Mouse (Mus musculus) forebrain, embryonic 11.5 days (tissue): ENCODE data around the gene Pim1. TPM values are rescaled to one million over a fixed set of nuclear protein-coding genes. Genes with fewer than 3 reads are reported as not detected.

Experiments
- ATAC-seq: fragments of 200-750 bp; cut with Nextera tagmentation; replicated peaks from 2 replicates; pipeline ENCODE4 v1.8.0; 2017; ENCODE audit warnings: moderate TSS enrichment; ENCODE audit not compliant: low FRiP score
- DNase-seq: peaks from one replicate; pipeline ENCODE4 v3.0.0-alpha.2; 2017; ENCODE audit warnings: low spot score
- H3K27ac ChIP-seq: fragments of 300-500 bp; sonication (generic); 2 replicates; pipeline ENCODE4 v1.5.1; 2014; ENCODE audit warnings: low read depth, low read length
- H3K27me3 ChIP-seq: fragments of 300-500 bp; sonication (generic); 2 replicates; pipeline ENCODE4 v1.6.1; 2014; ENCODE audit warnings: mild to moderate bottlenecking, low read length, mixed read lengths; ENCODE audit not compliant: control insufficient read depth, insufficient read depth
- H3K36me3 ChIP-seq: fragments of 300-500 bp; sonication (generic); 2 replicates; pipeline ENCODE4 v1.6.1; 2014; ENCODE audit warnings: mild to moderate bottlenecking, low read length, moderate library complexity, mixed read lengths; ENCODE audit not compliant: control insufficient read depth, insufficient read depth
- H3K4me1 ChIP-seq: fragments of 300-500 bp; sonication (generic); replicated peaks from 2 replicates; pipeline ENCODE4 v1.6.1; 2014; ENCODE audit warnings: low read length, mixed read lengths; ENCODE audit not compliant: control insufficient read depth, insufficient read depth
- H3K4me2 ChIP-seq: fragments of 300-500 bp; sonication (generic); 2 replicates; pipeline ENCODE4 v1.6.1; 2014; ENCODE audit warnings: low read depth, mild to moderate bottlenecking, low read length, moderate library complexity, mixed read lengths; ENCODE audit not compliant: severe bottlenecking
- H3K4me3 ChIP-seq: fragments of 300-500 bp; sonication (generic); 2 replicates; pipeline ENCODE4 v1.5.1; 2014; ENCODE audit warnings: low read depth, low read length
- H3K9ac ChIP-seq: fragments of 300-500 bp; sonication (generic); 2 replicates; pipeline ENCODE4 v1.6.1; 2014; ENCODE audit warnings: low read length
- H3K9me3 ChIP-seq: fragments of 300-500 bp; sonication (generic); 2 replicates; pipeline ENCODE4 v1.6.1; 2016; ENCODE audit warnings: low read length, mixed read lengths; ENCODE audit not compliant: control insufficient read depth
- WGBS: fragments of 180-500 bp; shearing (Covaris S2); extraction: QIAGEN DNeasy Blood & Tissue Kit; methylation state at CpG from one replicate; pipeline ENCODE4 v1.1.7; 2014; 5-methylcytosine and 5-hydroxymethylcytosine counted together
- polyA plus RNA-seq: library from polyadenylated mRNA; unstranded; fragments of >200 nt; fragmentation: Nextera tagmentation; extraction: Ambion mirVana; gene quantifications from 2 replicates; pipeline ENCODE4 v1.2.1, GENCODE M21; 2014

The Pim1 gene
- polyA plus RNA-seq, 1 experiment from 2014 or later: 21.1 TPM

DNA sequence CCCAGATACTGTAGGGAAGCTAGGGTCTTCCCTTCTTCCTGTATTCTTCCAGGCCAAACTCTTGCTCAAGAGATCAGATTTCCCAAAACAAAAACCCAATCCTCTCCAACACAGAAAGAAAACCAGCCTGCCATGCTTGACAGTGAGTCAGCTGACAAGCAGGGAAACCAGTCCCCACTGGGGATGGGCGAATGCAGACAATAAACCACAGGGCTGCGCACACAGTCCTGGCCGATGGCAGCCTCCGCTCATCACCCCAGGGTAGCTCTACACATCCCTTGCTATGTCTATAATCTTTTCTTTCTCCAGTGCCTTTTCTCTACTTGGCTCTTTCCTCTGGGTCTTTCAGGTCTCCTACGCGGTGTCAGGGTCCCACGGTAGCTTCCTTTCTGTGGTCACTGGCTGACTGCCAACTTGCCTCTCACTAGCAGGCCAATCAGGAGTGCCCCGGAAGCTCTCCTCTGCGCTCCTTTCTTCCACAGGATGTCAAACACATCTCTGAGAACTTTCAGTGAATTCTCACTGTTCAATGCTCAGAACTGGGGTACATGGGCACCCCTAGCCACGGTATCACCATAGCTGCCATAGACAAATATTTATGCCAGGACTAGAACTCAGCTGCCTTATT, 41.3 kb downstream of the Pim1 start:
- no peaks in the 10 kb centered on the region for H3K9me3 ChIP-seq
- no peak overlapping the region for H3K27ac ChIP-seq
- no peak overlapping the region for H3K4me2 ChIP-seq
- no peak overlapping the region for H3K4me3 ChIP-seq
- no peak overlapping the region for H3K9ac ChIP-seq
- no peaks in the 10 kb centered on the region for H3K36me3 ChIP-seq
- DNase-seq: no peak
- ATAC-seq: no peak
- 76% methylated on average over 10 of the region's 10 CpGs for WGBS
- H3K27me3 ChIP-seq: no peaks in the 10 kb centered on the region
- H3K4me1 ChIP-seq: no peaks in the 10 kb centered on the region

DNA sequence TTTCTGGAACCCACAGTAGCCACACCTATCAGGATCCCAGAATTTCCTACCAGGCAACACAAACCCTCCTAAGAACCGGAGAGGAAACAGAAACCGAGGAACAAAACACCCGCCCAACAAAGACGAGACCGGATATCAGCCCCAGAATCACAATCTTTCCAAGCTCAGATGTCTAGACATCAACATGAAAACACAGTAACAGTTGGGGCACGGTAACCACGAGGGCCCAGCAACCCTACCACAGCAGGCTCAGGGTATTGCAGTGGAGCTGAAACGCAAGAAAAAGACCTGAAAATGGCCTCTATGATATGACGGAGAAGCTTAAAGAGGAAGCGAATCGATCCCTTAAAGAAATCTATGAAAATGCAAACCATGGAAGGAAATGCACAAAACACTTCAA, 43.3 kb downstream of the Pim1 start:
- H3K4me2 ChIP-seq: no peak overlapping the region
- WGBS: 92% methylated on average over 11 of the region's 11 CpGs

DNA sequence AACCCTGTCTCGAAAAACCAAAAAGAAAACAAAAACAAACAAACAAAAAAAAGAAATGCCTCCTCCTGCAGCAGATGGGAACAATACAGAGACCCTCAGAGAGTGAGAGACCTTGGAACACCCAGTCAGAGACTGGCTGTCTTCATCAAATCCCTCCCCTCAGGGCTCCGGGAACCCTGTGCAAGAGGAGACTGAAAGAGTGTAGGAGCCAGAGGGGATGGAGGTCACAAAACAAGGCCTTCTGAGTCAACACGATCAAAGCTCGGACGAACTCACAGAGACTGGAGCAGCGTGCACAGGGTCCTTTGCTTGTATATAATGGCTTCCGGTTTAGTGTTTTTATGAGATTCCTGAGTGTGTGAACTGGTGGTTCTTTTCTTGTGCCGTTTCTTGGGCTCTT, 49.9 kb downstream of the Pim1 start:
- DNase-seq: no peak
- Histone ChIP-seq H3K9ac (no peak overlapping the region), H3K27ac (no peak overlapping the region), H3K4me2 (no peak overlapping the region), H3K36me3 (no peaks in the 10 kb centered on the region), H3K27me3 (no peaks in the 10 kb centered on the region), H3K4me1 (no peaks in the 10 kb centered on the region), H3K4me3 (no peak overlapping the region), H3K9me3 (no peaks in the 10 kb centered on the region)
- no peak for ATAC-seq
- 88% methylated on average over 8 of the region's 8 CpGs for WGBS

More for the DNA sequence above, 43.3 kb downstream of the Pim1 start:
- H3K4me1 ChIP-seq: no peaks in the 10 kb centered on the region
- no peaks in the 10 kb centered on the region for H3K9me3 ChIP-seq
- ATAC-seq (no peak), DNase-seq (no peak)
- no peak overlapping the region for H3K9ac ChIP-seq
- H3K27ac ChIP-seq: no peak overlapping the region
- no peaks in the 10 kb centered on the region for H3K36me3 ChIP-seq
- no peak overlapping the region for H3K4me3 ChIP-seq
- H3K27me3 ChIP-seq: no peaks in the 10 kb centered on the region

DNA sequence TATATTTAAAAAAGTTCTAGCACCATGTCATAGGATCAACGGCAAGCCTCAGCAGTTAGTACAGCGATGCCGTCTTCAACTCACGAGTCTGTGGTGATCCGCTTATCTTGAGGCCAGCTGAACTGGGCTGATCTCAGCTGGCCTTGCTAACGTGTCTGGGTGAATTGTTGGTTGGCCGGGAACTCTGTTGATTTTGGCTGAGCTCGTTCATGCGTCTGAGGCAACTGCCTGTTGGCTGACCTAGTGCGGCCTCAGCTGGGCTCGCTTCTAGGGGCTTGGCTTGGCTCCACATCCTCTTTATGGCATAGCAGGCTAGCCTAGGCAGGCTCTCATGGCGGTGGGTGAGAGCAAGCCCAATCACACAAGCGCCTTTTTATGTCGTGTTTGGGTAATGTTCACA, 50.9 kb downstream of the Pim1 start:
- no peaks in the 10 kb centered on the region for H3K27me3 ChIP-seq
- no peak overlapping the region for H3K9ac ChIP-seq
- 89% methylated on average over 14 of the region's 14 CpGs for WGBS
- H3K4me2 ChIP-seq: no peak overlapping the region
- H3K4me1 ChIP-seq: no peaks in the 10 kb centered on the region
- ATAC-seq (no peak), DNase-seq (no peak)
- no peak overlapping the region for H3K27ac ChIP-seq
- H3K4me3 ChIP-seq: no peak overlapping the region
- no peaks in the 10 kb centered on the region for H3K9me3 ChIP-seq
- no peaks in the 10 kb centered on the region for H3K36me3 ChIP-seq

DNA sequence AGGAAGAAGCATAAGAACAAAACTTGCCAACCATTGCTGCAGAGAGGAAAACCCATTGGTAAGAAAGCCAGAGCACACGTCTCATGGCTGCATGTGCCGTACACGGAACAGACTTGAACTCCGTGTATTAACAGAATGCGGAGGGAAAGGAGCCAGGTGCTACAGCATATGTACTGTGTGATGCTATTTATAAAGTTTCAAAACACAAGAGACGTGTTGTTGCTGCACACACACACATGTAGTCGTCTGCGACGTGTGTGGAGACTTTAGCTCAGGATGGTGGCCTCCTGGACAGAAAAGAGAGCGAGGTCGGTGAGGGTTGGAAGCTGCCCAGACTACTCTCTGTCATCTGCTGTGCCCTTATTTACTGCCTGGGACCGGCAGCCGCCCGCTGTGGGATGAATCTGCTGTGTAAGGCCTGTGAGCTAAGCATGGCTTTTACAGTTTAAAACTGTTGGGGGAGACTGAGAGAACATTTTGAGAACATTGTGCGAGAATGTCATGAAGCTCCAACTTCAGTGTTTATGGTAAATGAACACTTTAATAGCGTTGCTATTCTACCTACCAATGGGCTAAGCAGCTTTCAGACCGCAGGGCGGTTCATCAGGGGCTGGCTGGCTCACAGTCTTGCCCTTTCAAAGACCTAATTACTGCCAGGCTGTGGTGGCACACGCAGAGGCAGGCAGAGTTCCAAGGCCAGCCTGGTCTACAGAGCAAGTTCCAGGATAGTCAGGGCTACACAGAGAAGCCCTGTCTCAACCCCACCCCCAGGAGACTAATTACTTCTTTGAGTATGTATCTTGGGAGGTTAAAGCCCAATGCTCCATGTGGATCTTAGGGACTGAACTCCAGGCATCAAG, 52.5 kb downstream of the Pim1 start:
- WGBS: 87% methylated on average over 19 of the region's 19 CpGs
- no peaks in the 10 kb centered on the region for H3K36me3 ChIP-seq
- H3K4me3 ChIP-seq: no peak overlapping the region
- no peak overlapping the region for H3K27ac ChIP-seq
- H3K4me2 ChIP-seq: no peak overlapping the region
- H3K9me3 ChIP-seq: no peaks in the 10 kb centered on the region
- DNase-seq (no peak), ATAC-seq (no peak)
- H3K9ac ChIP-seq: no peak overlapping the region
- H3K4me1 ChIP-seq: no peaks in the 10 kb centered on the region
- no peaks in the 10 kb centered on the region for H3K27me3 ChIP-seq

DNA sequence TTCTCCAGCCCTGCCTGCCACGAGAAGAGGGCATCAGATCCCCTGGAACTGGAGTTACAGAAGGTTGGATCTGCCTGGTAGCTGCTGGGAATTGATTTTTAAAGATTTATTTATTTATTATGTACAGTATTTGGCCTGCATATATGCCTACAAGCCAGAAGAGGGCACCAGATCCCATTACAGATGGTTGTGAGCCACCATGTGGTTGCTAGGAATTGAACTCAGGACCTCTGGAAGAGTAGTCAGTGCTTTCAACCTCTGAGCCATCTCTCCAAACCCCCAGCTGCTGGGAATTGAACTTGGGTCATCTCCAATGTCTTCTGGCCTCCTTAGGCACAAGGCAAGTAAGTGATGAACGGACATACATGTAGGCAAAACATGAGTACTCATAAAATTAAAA, 53.5 kb downstream of the Pim1 start:
- Histone ChIP-seq H3K4me1 (no peaks in the 10 kb centered on the region), H3K9me3 (no peaks in the 10 kb centered on the region), H3K27ac (no peak overlapping the region), H3K9ac (no peak overlapping the region), H3K4me3 (no peak overlapping the region), H3K4me2 (no peak overlapping the region), H3K36me3 (no peaks in the 10 kb centered on the region), H3K27me3 (no peaks in the 10 kb centered on the region)
- WGBS: 85% methylated on average over 2 of the region's 2 CpGs
- DNase-seq (no peak), ATAC-seq (no peak)

DNA sequence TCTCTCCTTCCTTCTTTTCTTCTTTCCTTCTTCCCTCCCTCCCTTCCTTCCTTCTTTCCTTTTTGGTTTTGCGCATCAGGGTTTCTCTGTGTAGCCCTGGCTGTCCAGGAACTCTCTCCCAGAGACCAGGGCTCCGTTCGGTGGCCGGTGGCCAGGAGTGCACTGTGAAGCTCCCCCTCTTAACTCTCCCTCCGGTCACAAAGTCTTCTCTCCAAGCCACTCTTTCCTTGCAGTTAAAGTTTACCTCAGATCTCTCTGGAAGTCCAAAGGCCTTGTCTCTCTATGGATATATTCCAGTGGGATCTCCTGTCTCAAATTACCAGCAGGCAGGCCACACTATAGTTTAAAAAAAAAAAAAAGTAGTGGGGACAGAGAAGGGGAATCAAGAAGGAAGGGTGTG, 54.7 kb downstream of the Pim1 start:
- Histone ChIP-seq H3K27me3 (no peaks in the 10 kb centered on the region), H3K4me3 (no peak overlapping the region), H3K9ac (no peak overlapping the region), H3K4me2 (no peak overlapping the region), H3K4me1 (no peaks in the 10 kb centered on the region), H3K27ac (no peak overlapping the region), H3K36me3 (no peaks in the 10 kb centered on the region), H3K9me3 (no peaks in the 10 kb centered on the region)
- WGBS: 94% methylated on average over 5 of the region's 5 CpGs
- ATAC-seq: no peak
- no peak for DNase-seq
